Mouse (Mus musculus): ENCODE data around the gene Otud7a.

Gene Otud7a

DNA sequence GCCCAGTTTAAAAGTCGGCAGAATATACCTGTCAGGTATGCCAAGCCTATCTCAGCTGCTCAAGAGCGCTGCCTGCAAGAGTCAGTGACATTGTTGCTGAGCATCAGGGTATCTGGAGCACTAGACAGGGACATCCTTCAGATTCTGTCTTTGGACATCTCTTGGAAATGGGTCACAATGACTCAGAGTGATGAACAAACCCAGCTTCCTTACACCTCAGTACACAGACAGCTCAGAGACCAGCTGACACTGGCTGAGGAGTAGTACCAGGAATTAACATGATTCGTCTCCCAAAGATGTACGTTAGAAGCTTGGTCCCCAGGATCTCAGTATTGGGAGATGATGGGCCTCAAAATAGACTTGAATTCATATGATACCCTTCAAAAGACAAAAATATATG is 332.8 kb downstream of the Otud7a start:
- DNase-seq (ENCODE audit: low spot score), result no peak

GRCm38 (mm10) chr7:63780821-63781220 is 336.3 kb downstream of the Otud7a start:
- DNase-seq (ENCODE audit: low spot score), result no peak

- DNase-seq (ENCODE audit: low spot score), result no peak
Measured at GRCm38 (mm10) chr7:63789743-63790142, 345.2 kb downstream of the Otud7a start.

DNA sequence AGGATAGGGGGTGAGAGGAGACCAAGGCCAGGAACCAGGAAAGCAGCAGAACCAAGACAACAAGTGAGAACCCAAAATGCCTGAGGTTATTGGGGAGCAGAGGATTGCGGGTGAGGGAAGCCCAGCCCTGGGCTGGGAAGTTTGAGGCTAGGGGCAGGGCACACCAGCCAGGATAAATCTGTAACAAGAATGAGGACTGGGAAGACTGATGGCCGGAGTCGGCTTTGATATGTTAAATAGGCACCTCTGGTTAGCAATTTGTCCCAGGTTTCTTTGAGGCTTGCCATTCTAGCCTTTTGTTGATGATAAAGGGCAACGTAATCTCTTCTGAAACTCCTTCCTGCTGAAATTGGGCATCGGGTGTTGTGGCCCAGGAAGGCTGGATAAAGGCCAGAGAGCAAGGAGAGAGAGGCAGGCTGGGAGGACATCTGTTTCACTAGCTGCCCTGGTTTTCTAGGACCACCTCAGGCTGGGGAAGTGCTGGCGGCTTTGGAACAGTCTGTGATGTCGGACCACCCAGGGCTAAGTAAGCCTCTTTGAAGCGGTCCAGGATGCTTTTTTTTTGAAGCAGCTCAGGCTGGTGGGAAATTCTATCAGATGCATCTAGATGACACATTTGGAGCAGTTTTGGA is 351.6 kb downstream of the Otud7a start:
- no peak for DNase-seq (ENCODE audit: low spot score)

- no peak for DNase-seq (ENCODE audit: low spot score)
Measured at GRCm38 (mm10) chr7:63798446-63798845, 353.9 kb downstream of the Otud7a start.

- DNase-seq (ENCODE audit: low spot score), result no peak
Measured at GRCm38 (mm10) chr7:63799304-63799703, 354.8 kb downstream of the Otud7a start.

GRCm38 (mm10) chr7:63802751-63803150 is 358.2 kb downstream of the Otud7a start:
- DNase-seq (ENCODE audit: low spot score), result peak; percentile 29

Measured in ovary, postnatal 14 days (tissue).